Mouse (Mus musculus): ENCODE results near the gene Angptl7. TPM values are rescaled to one million over a fixed set of nuclear protein-coding genes. Genes with fewer than 3 reads are reported as not detected.

Gene Angptl7
- 1.4 and 2.3 TPM in 2 replicates for total RNA-seq (2021)
- long read RNA-seq, experiment 1, partial matches to known transcripts: 0 of 3 reads
- long read RNA-seq, experiment 1, other reads (novel, unspliced or antisense): 2 of 3 reads
- long read RNA-seq, experiment 2, partial matches to known transcripts: 0 of 5 reads
- long read RNA-seq, experiment 2, other reads (novel, unspliced or antisense): 1 of 5 reads

DNA sequence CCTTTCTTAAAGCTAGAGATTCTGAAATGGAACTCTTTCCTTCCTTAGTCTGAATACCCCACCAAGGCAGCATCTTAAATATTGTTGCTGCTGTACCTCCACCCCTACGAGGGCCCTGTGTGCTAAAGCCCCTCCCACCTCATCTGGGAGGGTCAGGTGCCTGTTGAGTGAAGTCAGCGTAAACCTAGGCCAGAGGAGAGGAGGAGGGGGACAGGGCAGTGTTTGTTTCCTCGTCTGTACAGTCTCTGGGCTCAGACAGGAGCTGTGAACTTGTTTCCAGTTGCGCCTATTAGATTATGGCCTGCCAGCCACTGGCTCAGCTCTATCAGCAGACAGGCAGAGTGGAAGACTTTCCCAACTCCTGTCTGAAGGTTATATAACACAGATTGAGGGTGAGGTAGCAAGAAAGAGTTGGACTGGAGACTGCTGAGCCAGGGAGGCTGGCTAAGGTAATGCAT is at the start of gene Angptl7:
Gene Angptl7, minus strand, starts transcription at position 51 of the 458 bp plus-strand sequence.
- DNase-seq: no peak

- no peak for DNase-seq
These were observed 48.8 kb upstream of the Angptl7 start for GRCm38 (mm10) chr4:148549106-148549505.

- DNase-seq: no peak
These were observed 35.6 kb upstream of the Angptl7 start for GRCm38 (mm10) chr4:148535876-148536275.

DNA sequence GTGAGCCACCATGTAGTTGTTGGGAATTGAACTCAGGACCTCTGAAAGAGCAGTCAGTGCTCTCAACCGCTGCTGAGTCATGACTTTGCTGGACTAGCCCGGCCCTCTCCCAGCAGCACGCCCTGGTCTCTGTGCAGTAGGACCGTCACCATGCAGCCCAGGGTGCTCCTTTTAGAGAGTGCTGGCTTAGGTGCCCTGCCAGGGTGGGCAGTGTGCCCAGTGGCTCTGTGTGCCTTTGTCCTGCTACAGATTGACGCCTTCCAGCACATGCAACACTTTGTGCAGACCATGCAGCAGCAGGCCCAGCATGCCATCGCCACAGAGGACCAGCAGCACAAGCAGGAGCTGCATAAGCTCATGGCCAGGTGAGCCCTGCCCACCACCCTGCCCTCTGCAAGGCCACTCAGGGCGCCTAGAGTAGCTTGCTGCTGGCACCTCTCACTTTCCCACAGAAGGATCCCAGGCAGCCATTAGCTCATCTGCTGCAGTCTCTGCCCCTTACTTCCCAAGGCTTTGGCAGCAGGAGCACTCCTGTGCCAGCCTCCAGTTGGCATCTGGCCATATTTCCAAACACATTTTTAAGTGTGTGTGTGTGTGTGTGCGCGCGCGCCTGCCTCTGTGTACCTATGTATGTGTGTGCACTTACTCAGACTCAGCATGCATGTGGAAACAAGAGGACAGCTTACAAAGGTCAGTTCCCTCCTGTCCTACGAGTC is 33.5 kb upstream of the Angptl7 start:
- DNase-seq: peak; percentile 70

GRCm38 (mm10) chr4:148532516-148532915 is 32.3 kb upstream of the Angptl7 start:
- DNase-seq: no peak

DNA sequence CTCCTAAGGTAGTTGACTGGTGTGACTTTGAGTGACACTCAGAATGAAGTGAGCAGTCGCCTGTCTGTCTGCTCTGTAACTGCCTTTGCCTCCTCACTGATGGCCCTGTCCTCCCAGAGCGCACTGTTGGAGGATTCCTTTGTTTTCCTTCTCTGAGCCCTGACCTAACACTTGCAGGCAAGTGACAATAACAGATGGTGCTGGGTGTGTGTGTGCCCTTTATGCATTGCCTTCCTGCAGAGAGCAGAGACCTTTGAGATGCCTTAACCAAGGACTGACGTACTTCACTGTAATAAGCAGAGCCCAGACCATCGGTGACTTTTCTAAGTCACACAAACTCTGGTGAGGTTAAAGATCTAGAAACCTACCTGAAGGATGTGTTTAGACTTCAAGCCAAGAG is 31.1 kb upstream of the Angptl7 start:
- DNase-seq: no peak

GRCm38 (mm10) chr4:148530778-148531177 is 30.5 kb upstream of the Angptl7 start:
- peak; percentile 34 for DNase-seq

DNA sequence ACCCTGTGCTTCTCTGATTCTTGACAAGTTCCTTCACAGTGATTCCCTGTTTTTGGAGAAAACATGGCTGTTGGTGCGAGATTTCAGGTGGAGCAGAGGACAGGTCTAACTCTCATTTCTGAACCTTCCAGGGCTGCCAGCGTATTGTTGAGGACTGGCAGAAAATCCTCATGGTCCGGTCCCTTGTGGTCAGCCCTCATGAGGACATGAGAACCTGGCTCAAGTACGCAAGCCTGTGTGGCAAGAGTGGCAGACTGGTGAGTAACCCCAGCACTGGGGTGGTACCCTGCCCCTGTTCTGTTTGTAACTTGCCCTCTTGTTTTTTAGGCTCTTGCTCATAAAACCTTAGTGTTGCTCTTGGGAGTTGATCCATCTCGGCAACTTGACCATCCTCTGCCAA is 30.1 kb upstream of the Angptl7 start:
- DNase-seq: peak; percentile 54

GRCm38 (mm10) chr4:148527158-148527910 is 27.1 kb upstream of the Angptl7 start:
- no peak for DNase-seq

GRCm38 (mm10) chr4:148523538-148523937 is 23.3 kb upstream of the Angptl7 start:
- DNase-seq: peak; percentile 30

DNA sequence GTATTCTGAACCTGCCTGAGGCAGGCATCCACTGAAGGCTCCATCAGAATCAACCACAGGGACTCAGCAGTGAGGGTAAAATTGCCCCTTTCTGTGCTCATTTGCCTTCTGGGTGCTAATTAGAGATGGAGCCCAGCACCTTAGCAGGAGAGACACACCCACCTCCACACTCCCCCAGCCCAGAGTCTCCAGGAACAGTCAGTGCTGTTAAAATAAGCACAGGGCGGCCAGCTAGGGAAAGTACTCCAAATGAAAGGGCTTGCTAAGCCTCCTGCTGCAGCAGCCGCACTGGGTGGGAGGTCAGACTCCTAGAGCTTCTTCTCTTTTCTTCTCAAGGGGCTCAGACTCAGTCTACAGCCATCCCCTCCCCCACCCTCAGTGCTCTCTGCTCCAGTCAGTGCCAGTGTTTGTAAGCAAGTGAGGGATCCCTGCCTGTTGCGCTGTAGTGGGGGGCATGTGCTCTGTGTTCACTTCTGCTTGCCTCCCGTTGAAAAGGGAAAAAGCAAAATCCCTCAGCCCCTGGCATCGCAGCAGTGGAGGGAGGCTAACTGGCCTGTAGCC is 18.1 kb upstream of the Angptl7 start:
- no peak for DNase-seq

GRCm38 (mm10) chr4:148517809-148518208 is 17.5 kb upstream of the Angptl7 start:
- no peak for DNase-seq

DNA sequence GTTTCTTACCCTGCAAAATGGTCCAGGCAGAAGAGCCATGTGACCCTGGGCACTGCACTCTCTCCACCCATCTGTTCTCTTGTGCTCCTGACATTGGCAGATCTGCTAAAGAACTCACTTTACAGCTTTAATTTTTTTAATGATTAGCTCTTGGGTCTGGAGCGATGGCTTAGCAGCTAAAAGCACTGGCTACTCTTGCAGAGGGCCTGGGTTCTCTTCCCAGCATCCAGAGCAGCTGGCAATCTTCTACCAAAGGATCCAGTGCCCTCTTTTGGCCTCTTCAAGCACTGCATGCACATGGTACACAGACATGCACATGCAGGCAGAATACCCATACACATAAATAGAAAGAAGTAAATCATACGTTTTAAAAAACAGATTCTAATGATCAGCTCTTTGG is 15.1 kb upstream of the Angptl7 start:
- DNase-seq: no peak

GRCm38 (mm10) chr4:148513021-148513559 is 12.8 kb upstream of the Angptl7 start:
- no peak for DNase-seq

GRCm38 (mm10) chr4:148511334-148511733 is 11.1 kb upstream of the Angptl7 start:
- DNase-seq: no peak

- DNase-seq: no peak
These were observed 10.4 kb upstream of the Angptl7 start for GRCm38 (mm10) chr4:148510691-148511090.

DNA sequence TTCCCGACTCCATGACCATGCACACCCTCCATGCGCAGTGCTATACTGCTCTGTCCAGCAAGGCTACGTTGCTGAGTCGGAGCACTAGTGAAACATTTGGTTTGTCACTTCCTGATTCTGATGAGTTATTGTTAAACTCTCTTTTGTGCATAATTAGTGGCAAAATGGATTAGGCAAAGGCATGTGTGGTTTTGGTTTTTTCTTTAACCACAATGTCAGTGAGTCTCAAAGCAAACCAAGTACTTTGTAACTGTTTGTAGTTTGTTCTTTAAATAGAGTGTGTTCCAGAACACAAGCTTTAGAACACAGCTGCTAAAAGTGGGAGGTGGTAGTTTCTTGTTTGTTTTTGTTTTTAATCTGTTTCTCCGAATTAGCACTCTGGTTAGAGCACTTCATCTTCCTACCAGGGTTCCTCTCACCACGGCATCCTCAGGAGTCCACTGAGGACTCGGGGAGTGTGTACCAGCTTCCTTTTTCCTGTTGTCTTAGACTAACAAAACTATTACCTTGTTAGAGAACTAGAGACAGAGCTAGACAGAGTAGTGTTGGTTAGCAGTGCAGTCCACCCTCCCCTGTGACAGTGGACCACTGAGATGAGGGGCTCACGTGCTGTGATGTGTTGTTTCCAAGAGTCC is 9.3 kb upstream of the Angptl7 start:
- no peak for DNase-seq

DNA sequence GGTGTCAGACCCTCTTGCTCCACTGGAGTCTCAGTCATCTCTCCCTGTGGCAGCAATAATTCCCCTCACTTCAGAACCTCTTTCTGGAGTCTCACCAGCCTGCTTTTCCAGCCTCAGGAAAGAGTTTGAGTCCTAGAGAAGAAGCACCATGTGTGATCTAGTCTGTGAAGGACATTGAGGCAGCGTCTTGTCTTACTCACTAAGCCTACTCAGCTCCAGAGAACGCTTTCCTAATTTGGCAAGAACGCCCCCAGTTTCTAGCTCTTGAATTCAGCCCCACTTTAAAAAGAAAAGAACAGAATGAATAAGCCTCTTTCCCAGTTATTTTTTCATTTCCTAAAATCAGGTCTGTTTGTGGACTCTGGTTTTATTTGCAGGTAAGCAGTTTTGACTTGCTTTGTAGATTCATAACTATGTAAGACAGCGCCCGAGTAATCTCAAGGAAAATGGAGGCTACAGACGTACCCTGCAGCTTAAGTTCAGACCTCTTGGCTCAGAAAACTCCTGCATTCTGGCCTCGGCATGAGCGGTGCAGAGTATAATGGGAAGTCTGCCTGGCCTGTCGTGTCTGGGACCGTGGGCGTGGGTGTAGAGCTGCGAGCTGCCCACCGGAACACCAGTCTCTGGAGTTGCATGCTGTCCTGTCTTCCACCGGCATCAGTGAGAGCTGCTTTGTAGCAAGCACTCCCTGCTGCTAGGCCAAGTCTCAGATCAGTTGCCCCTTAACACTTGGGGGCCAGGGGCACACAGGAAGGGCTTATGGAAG is 8.0 kb upstream of the Angptl7 start:
- DNase-seq: no peak

- no peak for DNase-seq
These were observed 7.3 kb upstream of the Angptl7 start for GRCm38 (mm10) chr4:148507585-148507984.

DNA sequence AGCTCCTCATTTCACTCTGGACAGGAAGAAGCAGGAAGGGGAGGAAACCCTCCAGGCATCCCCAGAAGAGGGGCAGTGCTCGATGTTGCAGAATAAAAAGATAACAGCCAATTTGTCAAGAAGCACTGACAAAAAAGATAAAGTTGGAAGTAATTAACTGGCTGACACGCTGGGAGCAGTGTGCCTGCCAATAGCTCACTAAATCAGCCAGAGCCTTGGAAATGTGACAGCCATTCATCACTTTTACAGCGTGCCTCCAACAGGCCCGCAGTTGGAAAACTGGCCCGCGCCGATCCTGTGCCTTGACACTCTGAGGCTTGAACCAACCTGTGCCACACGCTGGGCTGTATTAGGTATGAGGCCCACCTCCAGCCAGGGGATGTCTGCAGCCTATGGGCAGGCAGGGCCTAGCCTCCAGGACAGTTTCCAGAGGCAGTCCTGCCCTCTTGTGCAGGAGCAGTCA is 4.3 kb upstream of the Angptl7 start:
- DNase-seq: peak; percentile 61

All from adrenal gland, postnatal 14 days (tissue).